ENCODE assay signal across 9 mouse cellular contexts in genomic region chr13:29414878-29415277, GRCm38 (mm10).
DNase-seq lines count a peak whose midpoint lies in the region; ATAC-seq and TF ChIP-seq lines count a peak whose summit lies in the region.
"Had no signal": no experiment of that assay in that cellular context is flagged by ENCODE, and none has a peak within 500 bp of the region (broad histone marks: within the 10 kb centered on the region; RNA-seq: fewer than 3 reads in every experiment).

No protein-coding gene starts in this region.

- no peak overlapping the region for H3K4me3 ChIP-seq in forebrain, embryonic 10.5 days
- no peak overlapping the region for H3K4me3 ChIP-seq in forebrain, embryonic 11.5 days (ENCODE audit: low read depth, low read length)
- no peak overlapping the region for H3K4me3 ChIP-seq in embryonic fibroblast, embryonic 13.5 days (ENCODE audit: insufficient read depth, low read length)
- H3K4me3 ChIP-seq in heart, embryonic 16.5 days (ENCODE audit: low read length): no peak overlapping the region
- no peak overlapping the region for H3K4me3 ChIP-seq in midbrain, embryonic 11.5 days (ENCODE audit: low read depth, low read length)
- H3K4me3 ChIP-seq: liver, embryonic 13.5 days had no signal

- no peak overlapping the region for H3K9ac ChIP-seq in forebrain, embryonic 11.5 days (ENCODE audit: low read length)
- no peak overlapping the region; the same call in 1 of the 2 replicates for H3K9ac ChIP-seq in heart, embryonic 16.5 days (ENCODE audit: low read length)
- no peak overlapping the region for H3K9ac ChIP-seq in midbrain, embryonic 11.5 days (ENCODE audit: low read length)
- H3K9ac ChIP-seq: liver, embryonic 13.5 days had no signal

- no peak for TF ChIP-seq CTCF in embryonic fibroblast, embryonic 13.5 days (IDR thresholded peaks at IDR 0.05; ENCODE audit: borderline replicate concordance, insufficient read depth, low read length)

- no peaks in the 10 kb centered on the region for H3K36me3 ChIP-seq in forebrain, embryonic 10.5 days (replicated peaks)
- H3K36me3 ChIP-seq in forebrain, embryonic 11.5 days (ENCODE audit: control insufficient read depth, insufficient read depth, low read length): no peaks in the 10 kb centered on the region
- no peaks in the 10 kb centered on the region for H3K36me3 ChIP-seq in heart, embryonic 16.5 days (ENCODE audit: control insufficient read depth, insufficient read depth)
- no peaks in the 10 kb centered on the region for H3K36me3 ChIP-seq in midbrain, embryonic 11.5 days (ENCODE audit: control insufficient read depth, insufficient read depth, low read length)
- H3K36me3 ChIP-seq: liver, embryonic 13.5 days had no signal

- no peak overlapping the region for H3K4me2 ChIP-seq in forebrain, embryonic 11.5 days (ENCODE audit: low read depth, low read length, severe bottlenecking)
- H3K4me2 ChIP-seq in heart, embryonic 16.5 days (ENCODE audit: low read depth, low read length): no peak overlapping the region
- no peak overlapping the region for H3K4me2 ChIP-seq in midbrain, embryonic 11.5 days
- H3K4me2 ChIP-seq: liver, embryonic 13.5 days had no signal

- DNase-seq in forebrain, embryonic 10.5 days (ENCODE audit: extremely low spot score, low spot score): no peak
- DNase-seq in forebrain, embryonic 11.5 days (ENCODE audit: low spot score): no peak
- DNase-seq in midbrain, embryonic 11.5 days (ENCODE audit: low spot score, missing footprints): no peak
- DNase-seq in Muller cell, postnatal 12 days (ENCODE audit: inconsistent ontology term): no peak
- DNase-seq in yolk sac, embryonic 10.5 days (ENCODE audit: low spot score): no peak
- DNase-seq in kidney, postnatal 10 days: no peak
- DNase-seq: liver, embryonic 13.5 days had no signal

- H3K27ac ChIP-seq in forebrain, embryonic 10.5 days: peak overlapping the region; percentile 53
- no peak overlapping the region for H3K27ac ChIP-seq in forebrain, embryonic 11.5 days (ENCODE audit: low read depth, low read length)
- peak overlapping the region; percentile 24; the same call in 1 of the 2 replicates for H3K27ac ChIP-seq in embryonic fibroblast, embryonic 13.5 days (ENCODE audit: insufficient read depth, low read length)
- H3K27ac ChIP-seq in heart, embryonic 16.5 days (ENCODE audit: low read length): peak overlapping the region; percentile 76
- H3K27ac ChIP-seq in midbrain, embryonic 11.5 days (ENCODE audit: low read depth, low read length): peak overlapping the region; percentile 85; the same call in 1 of the 2 replicates
- H3K27ac ChIP-seq: liver, embryonic 13.5 days had no signal

- TF ChIP-seq POLR2A in embryonic fibroblast, embryonic 13.5 days (IDR thresholded peaks at IDR 0.05; ENCODE audit: low read depth, low read length): no peak

- no peaks in the 10 kb centered on the region for H3K27me3 ChIP-seq in forebrain, embryonic 10.5 days (ENCODE audit: poor library complexity, severe bottlenecking)
- H3K27me3 ChIP-seq in forebrain, embryonic 11.5 days (ENCODE audit: control insufficient read depth, insufficient read depth, low read length): no peaks in the 10 kb centered on the region
- H3K27me3 ChIP-seq in heart, embryonic 16.5 days (ENCODE audit: control insufficient read depth, insufficient read depth, low read length): no peaks in the 10 kb centered on the region
- H3K27me3 ChIP-seq in midbrain, embryonic 11.5 days (ENCODE audit: control insufficient read depth, insufficient read depth, low read length): no peaks in the 10 kb centered on the region
- H3K27me3 ChIP-seq: liver, embryonic 13.5 days had no signal

- no peaks in the 10 kb centered on the region for H3K9me3 ChIP-seq in forebrain, embryonic 10.5 days
- H3K9me3 ChIP-seq in forebrain, embryonic 11.5 days (ENCODE audit: control insufficient read depth, low read length): no peaks in the 10 kb centered on the region
- H3K9me3 ChIP-seq in heart, embryonic 16.5 days (replicated peaks; ENCODE audit: control insufficient read depth, low read length): no peaks in the 10 kb centered on the region
- H3K9me3 ChIP-seq in midbrain, embryonic 11.5 days (ENCODE audit: control insufficient read depth, low read length): no peaks in the 10 kb centered on the region
- H3K9me3 ChIP-seq: liver, embryonic 13.5 days had no signal

- ATAC-seq in forebrain, embryonic 11.5 days (replicated peaks; ENCODE audit: low FRiP score): no peak
- peak; percentile 63; the same call in 1 of the 2 replicates for ATAC-seq in heart, embryonic 16.5 days (replicated peaks; ENCODE audit: extremely low read depth, insufficient read depth, low FRiP score)
- no peak for ATAC-seq in midbrain, embryonic 11.5 days (ENCODE audit: low FRiP score)

- peaks cover 33% of the 10 kb centered on the region for H3K4me1 ChIP-seq in forebrain, embryonic 10.5 days
- H3K4me1 ChIP-seq in forebrain, embryonic 11.5 days (replicated peaks; ENCODE audit: control insufficient read depth, insufficient read depth, low read length): peaks cover 6% of the 10 kb centered on the region
- 0 out of 2 replicates have a peak, but pooled peaks cover 4% of the 10 kb centered on the region for H3K4me1 ChIP-seq in embryonic fibroblast, embryonic 13.5 days (ENCODE audit: control insufficient read depth, insufficient read depth, low read length)
- peaks cover 25% of the 10 kb centered on the region for H3K4me1 ChIP-seq in heart, embryonic 16.5 days (ENCODE audit: control insufficient read depth, insufficient read depth, low read length)
- H3K4me1 ChIP-seq in midbrain, embryonic 11.5 days (ENCODE audit: control insufficient read depth, insufficient read depth, low read length): peaks cover 24% of the 10 kb centered on the region
- H3K4me1 ChIP-seq: liver, embryonic 13.5 days had no signal

- 84% methylated on average over 6 of the region's 6 CpGs for WGBS in forebrain, embryonic 10.5 days
- 79% methylated on average over 6 of the region's 6 CpGs for WGBS in forebrain, embryonic 11.5 days
- WGBS in heart, embryonic 16.5 days: 35% methylated on average over 6 of the region's 6 CpGs
- 58% methylated on average over 6 of the region's 6 CpGs for WGBS in midbrain, embryonic 11.5 days
